In the genomic region with DNA sequence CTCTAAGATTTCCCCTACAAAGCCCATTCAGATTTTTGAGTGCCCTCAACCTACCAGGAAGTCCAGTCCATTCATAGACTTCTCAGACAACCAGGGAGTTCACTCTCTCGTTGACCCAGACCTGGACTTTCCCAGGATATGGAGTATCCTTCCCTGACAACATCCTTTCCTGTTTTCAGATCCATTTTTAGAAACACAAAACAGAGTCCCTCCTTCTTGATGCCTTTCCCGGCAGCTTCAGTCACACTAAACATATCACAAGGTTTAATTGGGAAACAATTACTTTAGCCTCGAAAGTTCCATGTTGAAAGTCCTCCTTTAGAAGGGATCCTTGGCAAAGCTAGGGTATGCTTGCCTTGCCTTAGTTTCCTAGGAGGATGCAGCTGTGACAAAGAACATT, we compare ENCODE assay signal across 28 mouse cellular contexts. TPM values are rescaled to one million over a fixed set of nuclear protein-coding genes. Genes with fewer than 3 reads are reported as not detected.
DNase-seq lines count a peak whose midpoint lies in the region; ATAC-seq and TF ChIP-seq lines count a peak whose summit lies in the region.
"Had no signal": no experiment of that assay in that cellular context is flagged by ENCODE, and none has a peak within 500 bp of the region (broad histone marks: within the 10 kb centered on the region; RNA-seq: fewer than 3 reads in every experiment).

No protein-coding gene starts in this region.

- WGBS in heart, postnatal 0 days, result 21% methylated on average over 3 of the region's 3 CpGs
- WGBS in heart, embryonic 12.5 days, result 22% methylated on average over 3 of the region's 3 CpGs

- intact Hi-C loops in heart, postnatal 36 days (cut with DNase I), result no loop called here
- intact Hi-C loops in gastrocnemius, postnatal 36 days (cut with DNase I), result no loop called here

- no peak overlapping the region for H3K9ac ChIP-seq in heart, postnatal 0 days (replicated peaks; ENCODE audit: low read depth, low read length)
- H3K9ac ChIP-seq in heart, embryonic 12.5 days, result no peak overlapping the region
- H3K9ac ChIP-seq: embryonic facial prominence, embryonic 13.5 days; forebrain, embryonic 15.5 days; hindbrain, embryonic 13.5 days had no signal

- TF ChIP-seq EP300 in heart, postnatal 0 days (IDR thresholded peaks at IDR 0.05; ENCODE audit: low read depth), result 0 out of 2 replicates have a peak, but pooled peaks have one; percentile 60

- 0 out of 2 replicates have a peak, but pooled peaks cover 9% of the 10 kb centered on the region for H3K27me3 ChIP-seq in heart, postnatal 0 days (ENCODE audit: control insufficient read depth, insufficient read depth, low read length)
- peaks cover 14% of the 10 kb centered on the region; the same call in 1 of the 2 replicates for H3K27me3 ChIP-seq in heart, embryonic 12.5 days (replicated peaks)
- H3K27me3 ChIP-seq: embryonic facial prominence, embryonic 13.5 days; forebrain, embryonic 15.5 days had no signal

- DNase-seq in heart, adult 8-10 months (ENCODE audit: low spot score), result peak; percentile 62
- DNase-seq in heart, postnatal 36 days, result no peak
- no peak for DNase-seq in heart, postnatal 0 days (ENCODE audit: low spot score)
- DNase-seq in kidney, postnatal 14 days, result peak; percentile 11
- no peak for DNase-seq in kidney, adult 18-20 months
- DNase-seq in gastrocnemius, postnatal 36 days, result no peak
- DNase-seq: adrenal gland, postnatal 25 days; cerebellum, adult 18-20 months; cerebellum, postnatal 10 days; gastrocnemius, postnatal 25 days; kidney, postnatal 25 days; liver; lung, adult 18-20 months; lung, postnatal 14 days; right cerebral cortex, postnatal 25 days; thymus, postnatal 14 days had no signal

- no peak for TF ChIP-seq CTCF in heart, postnatal 0 days (IDR thresholded peaks at IDR 0.05; ENCODE audit: low read depth)

- no peak overlapping the region for H3K4me3 ChIP-seq in heart, postnatal 0 days (ENCODE audit: low read depth, low read length)
- H3K4me3 ChIP-seq in heart, embryonic 12.5 days, result no peak overlapping the region
- H3K4me3 ChIP-seq in brown adipose tissue, adult 24 weeks (ENCODE audit: insufficient read depth, low read depth, low read length), result no peak overlapping the region
- H3K4me3 ChIP-seq: embryonic facial prominence, embryonic 13.5 days; forebrain, embryonic 10.5 days; forebrain, embryonic 15.5 days; hindbrain, embryonic 13.5 days had no signal

- peaks cover 5% of the 10 kb centered on the region for H3K4me1 ChIP-seq in heart, postnatal 0 days (ENCODE audit: control insufficient read depth, insufficient read depth)
- peaks cover 21% of the 10 kb centered on the region for H3K4me1 ChIP-seq in heart, embryonic 12.5 days (replicated peaks)
- no peaks in the 10 kb centered on the region for H3K4me1 ChIP-seq in brown adipose tissue, adult 24 weeks (ENCODE audit: control insufficient read depth, insufficient read depth, insufficient read length, low read length)
- H3K4me1 ChIP-seq: embryonic facial prominence, embryonic 13.5 days; forebrain, embryonic 10.5 days; forebrain, embryonic 15.5 days; hindbrain, embryonic 13.5 days had no signal

- ATAC-seq in heart, postnatal 0 days (ENCODE audit: insufficient read depth, low read depth), result peak; percentile 39; the same call in 1 of the 2 replicates
- no peak for ATAC-seq in heart, embryonic 12.5 days (ENCODE audit: insufficient number of reproducible peaks, low FRiP score)
- ATAC-seq: forebrain, embryonic 15.5 days; intestine, embryonic 16.5 days; midbrain, embryonic 16.5 days; Patski had no signal

- no peaks in the 10 kb centered on the region for H3K9me3 ChIP-seq in heart, postnatal 0 days (replicated peaks; ENCODE audit: control insufficient read depth, low read length)
- H3K9me3 ChIP-seq in heart, embryonic 12.5 days (replicated peaks), result no peaks in the 10 kb centered on the region
- H3K9me3 ChIP-seq: embryonic facial prominence, embryonic 13.5 days; forebrain, embryonic 10.5 days; forebrain, embryonic 15.5 days; hindbrain, embryonic 13.5 days had no signal

- peak overlapping the region; percentile 28 for H3K27ac ChIP-seq in heart, postnatal 0 days (ENCODE audit: low read depth)
- no peak overlapping the region for H3K27ac ChIP-seq in heart, embryonic 12.5 days (ENCODE audit: poor library complexity, severe bottlenecking)
- 0 out of 2 replicates have a peak overlapping the region, but pooled peaks have one; percentile 59 for H3K27ac ChIP-seq in brown adipose tissue, adult 24 weeks (replicated peaks; ENCODE audit: low read depth, low read length)
- H3K27ac ChIP-seq: embryonic facial prominence, embryonic 13.5 days; forebrain, embryonic 10.5 days; forebrain, embryonic 15.5 days; hindbrain, embryonic 13.5 days had no signal

- no peaks in the 10 kb centered on the region for H3K36me3 ChIP-seq in heart, postnatal 0 days (replicated peaks; ENCODE audit: control insufficient read depth, insufficient read depth, low read length)
- no peaks in the 10 kb centered on the region for H3K36me3 ChIP-seq in heart, embryonic 12.5 days
- H3K36me3 ChIP-seq: embryonic facial prominence, embryonic 13.5 days; forebrain, embryonic 10.5 days; forebrain, embryonic 15.5 days; hindbrain, embryonic 13.5 days had no signal

- H3K4me2 ChIP-seq in heart, postnatal 0 days (ENCODE audit: low read depth, low read length), result no peak overlapping the region
- H3K4me2 ChIP-seq in heart, embryonic 12.5 days, result no peak overlapping the region
- H3K4me2 ChIP-seq: embryonic facial prominence, embryonic 13.5 days; forebrain, embryonic 15.5 days; hindbrain, embryonic 13.5 days; midbrain, embryonic 11.5 days had no signal

RNA-seq across cellular contexts. Expression of gene Vash1, which starts 51.8 kb away (rescaled TPM):
- total RNA-seq in heart, adult 8-10 months (2022), result 10 to 100 TPM in 3 of 4 experiments, 1 to 10 TPM in 1; 6.6 to 16.3 (median 13.3) TPM
- 10 to 100 TPM; 14.0 to 17.0 TPM for total RNA-seq in heart, postnatal 36 days (2021)
- total RNA-seq in heart, postnatal 0 days (2014; rRNA removed; ENCODE audit: low replicate concordance), result 35.0 and 38.1 TPM in 2 replicates
- polyA plus RNA-seq in heart, postnatal 0 days (2015; fragmentation: Nextera tagmentation; extraction: Ambion mirVana), result 8.2 and 8.9 TPM in 2 replicates
- 10.5 and 11.6 TPM in 2 replicates for polyA plus RNA-seq in heart, embryonic 12.5 days (2016; fragmentation: Nextera tagmentation; extraction: Ambion mirVana)
- 1.0 and 1.5 TPM in 2 replicates for polyA plus RNA-seq in brown adipose tissue, adult 24 weeks (2012; ENCODE audit: insufficient read depth, insufficient read length, missing spikeins)
- total RNA-seq in gastrocnemius, postnatal 36 days (2021), result 1 to 10 TPM; 7.3 to 8.6 TPM
- total RNA-seq: megakaryocyte, adult 5-6 weeks; neutrophil, adult 5-6 weeks had no signal

Comparison
In these comparisons a context has a peak if more than half of its experiments do, and no peak if none do; other contexts are left out.
1. DNase-seq: peak in heart, adult 8-10 months (single experiment) and kidney, postnatal 14 days (single experiment); none in heart, postnatal 36 days (0 of 2), heart, postnatal 0 days (single experiment), kidney, adult 18-20 months (single experiment) and gastrocnemius, postnatal 36 days (0 of 2).